Mouse (Mus musculus) kidney, embryonic 14.5 days (tissue): ENCODE data around the gene Tcl1b5. TPM values are rescaled to one million over a fixed set of nuclear protein-coding genes. Genes with fewer than 3 reads are reported as not detected.
A peak's percentile ranks its signal among the peaks of the same experiment; 100 is the strongest.
"Not testable (repeated sequence)": the region's sequence is repeated elsewhere in the genome, so short reads cannot be mapped to it uniquely, and the experiment has no call there.

Source experiments
- ATAC-seq: fragments of 200-750 bp; cut with Nextera tagmentation; 2 replicates; pipeline ENCODE4 v1.8.0; 2017; ENCODE audit warnings: moderate number of reproducible peaks, mild to moderate bottlenecking, moderate TSS enrichment, moderate library complexity; ENCODE audit not compliant: low FRiP score, low TSS enrichment
- H3K27ac ChIP-seq: fragments of 300-500 bp; sonication (generic); 2 replicates; pipeline ENCODE4 v1.5.1; 2014; ENCODE audit warnings: low read depth, mild to moderate bottlenecking, low read length, moderate library complexity, mixed read lengths
- H3K27me3 ChIP-seq: fragments of 300-500 bp; sonication (generic); 2 replicates; pipeline ENCODE4 v1.6.1; 2014; ENCODE audit warnings: mild to moderate bottlenecking, low read length; ENCODE audit not compliant: control insufficient read depth, insufficient read depth
- H3K36me3 ChIP-seq: fragments of 300-500 bp; sonication (generic); 2 replicates; pipeline ENCODE4 v1.6.1; 2014; ENCODE audit warnings: low read length, mixed read lengths; ENCODE audit not compliant: control insufficient read depth, insufficient read depth
- H3K4me1 ChIP-seq: fragments of 300-500 bp; sonication (generic); 2 replicates; pipeline ENCODE4 v1.6.1; 2014; ENCODE audit warnings: low read length, mixed read lengths; ENCODE audit not compliant: control insufficient read depth, insufficient read depth
- H3K4me2 ChIP-seq: fragments of 300-500 bp; sonication (generic); replicated peaks from 2 replicates; pipeline ENCODE4 v1.6.1; 2014; ENCODE audit warnings: low read depth, mild to moderate bottlenecking, low read length
- H3K4me3 ChIP-seq: fragments of 300-500 bp; sonication (generic); 2 replicates; pipeline ENCODE4 v1.5.1; 2014; ENCODE audit warnings: mild to moderate bottlenecking, low read length
- H3K9ac ChIP-seq: fragments of 300-500 bp; sonication (generic); 2 replicates; pipeline ENCODE4 v1.6.1; 2014; ENCODE audit warnings: low read depth, mild to moderate bottlenecking, low read length, moderate library complexity
- H3K9me3 ChIP-seq: fragments of 300-500 bp; sonication (generic); 2 replicates; pipeline ENCODE4 v1.6.1; 2016; ENCODE audit warnings: low read length; ENCODE audit not compliant: control insufficient read depth
- WGBS: fragments of 180-500 bp; shearing (Covaris S2); extraction: QIAGEN DNeasy Blood & Tissue Kit; methylation state at CpG from one replicate; pipeline ENCODE4 v1.1.7; 2014; 5-methylcytosine and 5-hydroxymethylcytosine counted together
- polyA plus RNA-seq: library from polyadenylated mRNA; unstranded; fragments of >200 nt; fragmentation: Nextera tagmentation; extraction: Ambion mirVana; gene quantifications from 2 replicates; pipeline ENCODE4 v1.2.1, GENCODE M21; 2014

The Tcl1b5 gene
- polyA plus RNA-seq, 1 experiment from 2014 or later: not detected

- H3K4me1 ChIP-seq: no peaks in the 10 kb centered on the region
- 72% methylated on average over 3 of the region's 3 CpGs for WGBS
- ATAC-seq: no peak
- H3K9ac ChIP-seq: no peak within 1 kb of the TSS
- H3K36me3 ChIP-seq: no peaks in the 10 kb centered on the region
- H3K27me3 ChIP-seq: no peaks in the 10 kb centered on the region
- H3K9me3 ChIP-seq: no peaks in the 10 kb centered on the region
- H3K4me3 ChIP-seq: no peak within 1 kb of the TSS
- H3K4me2 ChIP-seq: no peak within 1 kb of the TSS
- H3K27ac ChIP-seq: no peak within 1 kb of the TSS
These were observed 30.4 kb upstream of the Tcl1b5 start, which contains the start of gene Tcl1b2 for GRCm38 (mm10) chr12:105145714-105146113. Gene Tcl1b2 (plus strand): TSS chr12:105146014.

- H3K9ac ChIP-seq, H3K4me2 ChIP-seq, H3K27me3 ChIP-seq, H3K36me3 ChIP-seq, H3K4me1 ChIP-seq, H3K4me3 ChIP-seq, H3K9me3 ChIP-seq, ATAC-seq, H3K27ac ChIP-seq: not testable (repeated sequence)
- 52% methylated on average over 4 of the region's 4 CpGs for WGBS
These were observed 20.9 kb upstream of the Tcl1b5 start for GRCm38 (mm10) chr12:105155286-105155685.

GRCm38 (mm10) chr12:105158842-105159241, 17.3 kb upstream of the Tcl1b5 start:
- no peaks in the 10 kb centered on the region for H3K4me1 ChIP-seq
- 70% methylated on average over 6 of the region's 6 CpGs for WGBS
- H3K4me2 ChIP-seq: no peak overlapping the region
- H3K27me3 ChIP-seq: no peaks in the 10 kb centered on the region
- no peak overlapping the region for H3K4me3 ChIP-seq
- no peaks in the 10 kb centered on the region for H3K36me3 ChIP-seq
- ATAC-seq: no peak
- no peak overlapping the region for H3K9ac ChIP-seq
- no peaks in the 10 kb centered on the region for H3K9me3 ChIP-seq
- H3K27ac ChIP-seq: no peak overlapping the region

- no peak within 1 kb of the TSS for H3K9ac ChIP-seq
- H3K36me3 ChIP-seq: no peaks in the 10 kb centered on the region
- H3K27ac ChIP-seq: no peak within 1 kb of the TSS
- no peak for ATAC-seq
- H3K4me3 ChIP-seq: no peak within 1 kb of the TSS
- no peaks in the 10 kb centered on the region for H3K27me3 ChIP-seq
- 62% methylated on average over 4 of the region's 4 CpGs for WGBS
- no peak within 1 kb of the TSS for H3K4me2 ChIP-seq
- no peaks in the 10 kb centered on the region for H3K4me1 ChIP-seq
- H3K9me3 ChIP-seq: no peaks in the 10 kb centered on the region
These were observed 16.8 kb upstream of the Tcl1b5 start, which contains the start of gene Tcl1b1 for GRCm38 (mm10) chr12:105159390-105159789. Gene Tcl1b1 (plus strand): TSS chr12:105159690.

- Histone ChIP-seq H3K27me3 (no peaks in the 10 kb centered on the region), H3K27ac (no peak overlapping the region), H3K36me3 (no peaks in the 10 kb centered on the region), H3K9me3 (no peaks in the 10 kb centered on the region), H3K9ac (no peak overlapping the region), H3K4me3 (no peak overlapping the region), H3K4me1 (no peaks in the 10 kb centered on the region), H3K4me2 (no peak overlapping the region)
- ATAC-seq: no peak
- WGBS: 64% methylated on average over 3 of the region's 3 CpGs
These were observed 9.4 kb upstream of the Tcl1b5 start for GRCm38 (mm10) chr12:105166734-105167133.

GRCm38 (mm10) chr12:105173366-105173765, 2.8 kb upstream of the Tcl1b5 start:
- no peak overlapping the region for H3K4me2 ChIP-seq
- no peak overlapping the region for H3K4me3 ChIP-seq
- H3K27me3 ChIP-seq: no peaks in the 10 kb centered on the region
- no peak for ATAC-seq
- no peaks in the 10 kb centered on the region for H3K36me3 ChIP-seq
- H3K4me1 ChIP-seq: no peaks in the 10 kb centered on the region
- no peak overlapping the region for H3K27ac ChIP-seq
- H3K9me3 ChIP-seq: no peaks in the 10 kb centered on the region
- 84% methylated on average over 2 of the region's 2 CpGs for WGBS
- H3K9ac ChIP-seq: no peak overlapping the region

- not testable (repeated sequence) for H3K4me2 ChIP-seq, H3K36me3 ChIP-seq, H3K9me3 ChIP-seq, H3K4me3 ChIP-seq, ATAC-seq, H3K27me3 ChIP-seq, H3K9ac ChIP-seq, H3K27ac ChIP-seq, H3K4me1 ChIP-seq
- WGBS: 32% methylated on average over 2 of the region's 2 CpGs
These were observed 1.8 kb upstream of the Tcl1b5 start for GRCm38 (mm10) chr12:105174318-105174717.

- not testable (repeated sequence) for H3K27ac ChIP-seq, H3K36me3 ChIP-seq, H3K4me2 ChIP-seq, H3K9me3 ChIP-seq, H3K4me3 ChIP-seq, ATAC-seq, H3K9ac ChIP-seq, H3K27me3 ChIP-seq, H3K4me1 ChIP-seq
- 66% methylated on average over 4 of the region's 4 CpGs for WGBS
These were observed 5.0 kb downstream of the Tcl1b5 start for GRCm38 (mm10) chr12:105181040-105181644.

GRCm38 (mm10) chr12:105188980-105189379, 12.8 kb downstream of the Tcl1b5 start:
- peak; percentile 43; the same call in 1 of the 2 replicates for ATAC-seq
- H3K4me2 ChIP-seq, H3K27ac ChIP-seq, H3K4me3 ChIP-seq, H3K4me1 ChIP-seq, H3K36me3 ChIP-seq, H3K27me3 ChIP-seq, H3K9ac ChIP-seq, H3K9me3 ChIP-seq: not testable (repeated sequence)
- WGBS: 48% methylated on average over 2 of the region's 2 CpGs
